Mouse (Mus musculus): ENCODE data around the gene Stra6.

Gene Stra6

GRCm38 (mm10) chr9:58096629-58097301, 33.2 kb downstream of the Stra6 start:
- DNase-seq: no peak

GRCm38 (mm10) chr9:58099836-58100565, 36.4 kb downstream of the Stra6 start:
- DNase-seq: no peak

GRCm38 (mm10) chr9:58102013-58102412, 38.4 kb downstream of the Stra6 start:
- DNase-seq: no peak

GRCm38 (mm10) chr9:58103647-58104046, 40.1 kb downstream of the Stra6 start:
- no peak for DNase-seq

- DNase-seq: no peak
These were observed 42.1 kb downstream of the Stra6 start for GRCm38 (mm10) chr9:58105595-58106169.

GRCm38 (mm10) chr9:58107494-58107893, 43.9 kb downstream of the Stra6 start:
- no peak for DNase-seq

GRCm38 (mm10) chr9:58110787-58111186, 47.2 kb downstream of the Stra6 start:
- DNase-seq: no peak

GRCm38 (mm10) chr9:58111431-58111830, 47.8 kb downstream of the Stra6 start:
- DNase-seq: no peak

GRCm38 (mm10) chr9:58112321-58112751, 48.7 kb downstream of the Stra6 start:
- DNase-seq: no peak

- DNase-seq: no peak
These were observed 49.3 kb downstream of the Stra6 start for GRCm38 (mm10) chr9:58112866-58113278.

GRCm38 (mm10) chr9:58113279-58113884, 49.8 kb downstream of the Stra6 start:
- DNase-seq: no peak

- no peak for DNase-seq
These were observed 50.4 kb downstream of the Stra6 start for GRCm38 (mm10) chr9:58114019-58114418.

- no peak for DNase-seq
These were observed 51.8 kb downstream of the Stra6 start for GRCm38 (mm10) chr9:58115297-58115925.

- DNase-seq: no peak
These were observed 52.5 kb downstream of the Stra6 start for GRCm38 (mm10) chr9:58116024-58116651.

GRCm38 (mm10) chr9:58118671-58119070, 55.1 kb downstream of the Stra6 start, which contains the start of gene Ccdc33:
Gene Ccdc33 (minus strand): TSS chr9:58118823.
- no peak for DNase-seq

GRCm38 (mm10) chr9:58125085-58125484, 61.5 kb downstream of the Stra6 start:
- DNase-seq: peak in 1 of 2 experiments; percentile 20

GRCm38 (mm10) chr9:58125811-58126210, 62.2 kb downstream of the Stra6 start:
- no peak for DNase-seq

- no peak for DNase-seq
These were observed 65.4 kb downstream of the Stra6 start for GRCm38 (mm10) chr9:58128926-58129413.

GRCm38 (mm10) chr9:58129508-58129907, 65.9 kb downstream of the Stra6 start:
- DNase-seq: no peak

- DNase-seq: peak; percentile 55 to 57
These were observed 67.3 kb downstream of the Stra6 start for GRCm38 (mm10) chr9:58130909-58131308.

GRCm38 (mm10) chr9:58131735-58132134, 68.1 kb downstream of the Stra6 start:
- peak in 1 of 2 experiments; percentile 37 for DNase-seq

Measured in kidney, adult 8-10 months (tissue).